Mouse (Mus musculus): ENCODE data around the gene Adcy9. TPM values are rescaled to one million over a fixed set of nuclear protein-coding genes. Genes with fewer than 3 reads are reported as not detected.
"Not testable (repeated sequence)": the region's sequence is repeated elsewhere in the genome, so short reads cannot be mapped to it uniquely, and the experiment has no call there.

The Adcy9 gene
- total RNA-seq, 1 experiment from 2014 or later = 2.8 TPM

- ATAC-seq (replicated peaks; ENCODE audit: insufficient number of reproducible peaks, low FRiP score, low TSS enrichment, poor library complexity, severe bottlenecking) = no peak
These were observed 78.8 kb downstream of the Adcy9 start for GRCm38 (mm10) chr16:4341316-4342062.

GRCm38 (mm10) chr16:4339216-4339615 is 81.1 kb downstream of the Adcy9 start:
- not testable (repeated sequence) for ATAC-seq (replicated peaks; ENCODE audit: insufficient number of reproducible peaks, low FRiP score, low TSS enrichment, poor library complexity, severe bottlenecking)

- ATAC-seq (replicated peaks; ENCODE audit: insufficient number of reproducible peaks, low FRiP score, low TSS enrichment, poor library complexity, severe bottlenecking) = no peak
These were observed 83.0 kb downstream of the Adcy9 start for GRCm38 (mm10) chr16:4337269-4337668.

GRCm38 (mm10) chr16:4333788-4334187 is 86.5 kb downstream of the Adcy9 start:
- ATAC-seq (replicated peaks; ENCODE audit: insufficient number of reproducible peaks, low FRiP score, low TSS enrichment, poor library complexity, severe bottlenecking) = no peak

GRCm38 (mm10) chr16:4333371-4333770 is 86.9 kb downstream of the Adcy9 start:
- no peak for ATAC-seq (replicated peaks; ENCODE audit: insufficient number of reproducible peaks, low FRiP score, low TSS enrichment, poor library complexity, severe bottlenecking)

GRCm38 (mm10) chr16:4327081-4327480 is 93.2 kb downstream of the Adcy9 start:
- no peak for ATAC-seq (replicated peaks; ENCODE audit: insufficient number of reproducible peaks, low FRiP score, low TSS enrichment, poor library complexity, severe bottlenecking)

GRCm38 (mm10) chr16:4325801-4326200 is 94.5 kb downstream of the Adcy9 start:
- no peak for ATAC-seq (replicated peaks; ENCODE audit: insufficient number of reproducible peaks, low FRiP score, low TSS enrichment, poor library complexity, severe bottlenecking)

GRCm38 (mm10) chr16:4324967-4325366 is 95.3 kb downstream of the Adcy9 start:
- ATAC-seq (replicated peaks; ENCODE audit: insufficient number of reproducible peaks, low FRiP score, low TSS enrichment, poor library complexity, severe bottlenecking) = no peak

GRCm38 (mm10) chr16:4320856-4321255 is 99.4 kb downstream of the Adcy9 start:
- ATAC-seq (replicated peaks; ENCODE audit: insufficient number of reproducible peaks, low FRiP score, low TSS enrichment, poor library complexity, severe bottlenecking) = no peak

- ATAC-seq (replicated peaks; ENCODE audit: insufficient number of reproducible peaks, low FRiP score, low TSS enrichment, poor library complexity, severe bottlenecking) = no peak
These were observed 102.2 kb downstream of the Adcy9 start for GRCm38 (mm10) chr16:4318001-4318526.

GRCm38 (mm10) chr16:4316094-4316474 is 104.2 kb downstream of the Adcy9 start:
- peak; percentile 94 for ATAC-seq (replicated peaks; ENCODE audit: insufficient number of reproducible peaks, low FRiP score, low TSS enrichment, poor library complexity, severe bottlenecking)

GRCm38 (mm10) chr16:4315352-4316093 is 104.8 kb downstream of the Adcy9 start:
- ATAC-seq (replicated peaks; ENCODE audit: insufficient number of reproducible peaks, low FRiP score, low TSS enrichment, poor library complexity, severe bottlenecking) = no peak

- no peak for ATAC-seq (replicated peaks; ENCODE audit: insufficient number of reproducible peaks, low FRiP score, low TSS enrichment, poor library complexity, severe bottlenecking)
These were observed 105.4 kb downstream of the Adcy9 start for GRCm38 (mm10) chr16:4314891-4315290.

- ATAC-seq (replicated peaks; ENCODE audit: insufficient number of reproducible peaks, low FRiP score, low TSS enrichment, poor library complexity, severe bottlenecking) = no peak
These were observed 108.3 kb downstream of the Adcy9 start for GRCm38 (mm10) chr16:4312018-4312417.

GRCm38 (mm10) chr16:4311608-4312007 is 108.7 kb downstream of the Adcy9 start:
- ATAC-seq (replicated peaks; ENCODE audit: insufficient number of reproducible peaks, low FRiP score, low TSS enrichment, poor library complexity, severe bottlenecking) = no peak

GRCm38 (mm10) chr16:4307795-4308194 is 112.5 kb downstream of the Adcy9 start:
- no peak for ATAC-seq (replicated peaks; ENCODE audit: insufficient number of reproducible peaks, low FRiP score, low TSS enrichment, poor library complexity, severe bottlenecking)

- no peak for ATAC-seq (replicated peaks; ENCODE audit: insufficient number of reproducible peaks, low FRiP score, low TSS enrichment, poor library complexity, severe bottlenecking)
These were observed 115.9 kb downstream of the Adcy9 start for GRCm38 (mm10) chr16:4304176-4304922.

- ATAC-seq (replicated peaks; ENCODE audit: insufficient number of reproducible peaks, low FRiP score, low TSS enrichment, poor library complexity, severe bottlenecking) = no peak
These were observed 116.7 kb downstream of the Adcy9 start for GRCm38 (mm10) chr16:4303554-4303953.

GRCm38 (mm10) chr16:4300280-4300679 is 120.0 kb downstream of the Adcy9 start:
- ATAC-seq (replicated peaks; ENCODE audit: insufficient number of reproducible peaks, low FRiP score, low TSS enrichment, poor library complexity, severe bottlenecking) = no peak

All from monocyte, adult 5-6 weeks (primary cell).